Mouse (Mus musculus) frontal cortex, postnatal 14 days (tissue): ENCODE measurements at regions not wholly inside any gene's neighbourhood (a gene's known extent, or its start where the extent isn't known, plus 50 kb on each side); places are given as distances from the start of the nearest gene placed in this dataset.
"Not testable (repeated sequence)": the region's sequence is repeated elsewhere in the genome, so short reads cannot be mapped to it uniquely, and the experiment has no call there.

Source experiments
- DNase-seq, 2 experiments: peaks; one replicate each; pipeline ENCODE4 v3.0.0; 2022; ENCODE audit warnings: low spot score in 2 of 2

GRCm38 (mm10) chr6:140816359-140816758 lies 87.3 kb downstream of the Gm11077 start:
- no peak for DNase-seq

- no peak for DNase-seq
Measured at GRCm38 (mm10) chr6:140816831-140817230, 87.7 kb downstream of the Gm11077 start.

- DNase-seq: no peak
Measured at GRCm38 (mm10) chr6:140819451-140819878, 90.4 kb downstream of the Gm11077 start.

- no peak for DNase-seq
Measured at GRCm38 (mm10) chr6:140826522-140826921, 97.4 kb downstream of the Gm11077 start.

GRCm38 (mm10) chr6:140827651-140828050 lies 98.6 kb downstream of the Gm11077 start:
- no peak for DNase-seq

GRCm38 (mm10) chr6:140843292-140843991 lies 114.4 kb downstream of the Gm11077 start:
- no peak for DNase-seq

GRCm38 (mm10) chr6:140847165-140847564 lies 118.1 kb downstream of the Gm11077 start:
- no peak for DNase-seq

GRCm38 (mm10) chr6:140852420-140852819 lies 123.3 kb downstream of the Gm11077 start:
- DNase-seq: no peak

GRCm38 (mm10) chr6:140853508-140853907 lies 124.4 kb downstream of the Gm11077 start:
- DNase-seq: peak in 1 of 2 experiments; percentile 41

GRCm38 (mm10) chr6:140854691-140855090 lies 125.6 kb downstream of the Gm11077 start:
- no peak for DNase-seq

- DNase-seq: no peak
Measured at GRCm38 (mm10) chr6:140856468-140857117, 127.5 kb downstream of the Gm11077 start.

- DNase-seq: peak in 1 of 2 experiments; percentile 23
Measured at GRCm38 (mm10) chr6:140857118-140857746, 128.1 kb downstream of the Gm11077 start.

GRCm38 (mm10) chr6:140869523-140869922 lies 140.4 kb downstream of the Gm11077 start:
- not testable (repeated sequence) for DNase-seq

- DNase-seq: no peak
Measured at GRCm38 (mm10) chr6:140874831-140875230, 145.7 kb downstream of the Gm11077 start.

- DNase-seq: no peak
Measured at GRCm38 (mm10) chr6:140883651-140884050, 154.6 kb downstream of the Gm11077 start.

- DNase-seq: no peak
Measured at GRCm38 (mm10) chr6:140888610-140889009, 159.5 kb downstream of the Gm11077 start.

GRCm38 (mm10) chr6:140890060-140890459 lies 161.0 kb downstream of the Gm11077 start:
- DNase-seq: no peak

GRCm38 (mm10) chr6:140890591-140890990 lies 161.5 kb downstream of the Gm11077 start:
- DNase-seq: no peak

GRCm38 (mm10) chr6:140894467-140894866 lies 165.4 kb downstream of the Gm11077 start:
- no peak for DNase-seq

- DNase-seq: no peak
Measured at GRCm38 (mm10) chr6:140895441-140895840, 166.4 kb downstream of the Gm11077 start.

GRCm38 (mm10) chr6:140897111-140897510 lies 168.0 kb downstream of the Gm11077 start:
- DNase-seq: no peak

GRCm38 (mm10) chr6:140924319-140924981 lies 195.4 kb downstream of the Gm11077 start:
- DNase-seq: peak in 1 of 2 experiments; percentile 30
